Mouse (Mus musculus) testis, postnatal 14 days (tissue): ENCODE measurements at regions not wholly inside any gene's neighbourhood (a gene's known extent, or its start where the extent isn't known, plus 50 kb on each side); places are given as distances from the start of the nearest gene placed in this dataset.
"Not testable (repeated sequence)": the region's sequence is repeated elsewhere in the genome, so short reads cannot be mapped to it uniquely, and the experiment has no call there.

Experiments used
- DNase-seq: peaks from one replicate; pipeline ENCODE4 v3.0.0; 2021; ENCODE audit warnings: low spot score

DNA sequence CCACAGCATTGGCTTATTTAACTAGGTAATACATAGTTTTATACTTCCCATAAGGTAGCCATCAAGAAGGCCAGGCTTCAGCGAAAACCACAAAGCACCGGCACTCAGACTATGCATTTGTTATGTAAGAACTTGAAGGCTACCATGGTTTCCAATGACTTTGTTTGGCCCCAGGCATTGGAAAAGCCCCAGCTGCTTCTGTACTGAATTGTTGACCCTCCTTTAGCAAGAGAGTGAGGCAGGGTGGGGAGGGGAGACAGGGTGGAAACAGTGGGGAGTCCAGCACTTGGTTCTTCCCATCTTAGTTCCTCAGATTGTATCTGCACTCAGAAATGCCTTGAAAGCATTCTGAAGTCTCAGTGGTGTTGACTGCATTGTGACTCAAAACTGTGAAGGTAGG is 168.3 kb upstream of the Camk1g start:
- DNase-seq: no peak

DNA sequence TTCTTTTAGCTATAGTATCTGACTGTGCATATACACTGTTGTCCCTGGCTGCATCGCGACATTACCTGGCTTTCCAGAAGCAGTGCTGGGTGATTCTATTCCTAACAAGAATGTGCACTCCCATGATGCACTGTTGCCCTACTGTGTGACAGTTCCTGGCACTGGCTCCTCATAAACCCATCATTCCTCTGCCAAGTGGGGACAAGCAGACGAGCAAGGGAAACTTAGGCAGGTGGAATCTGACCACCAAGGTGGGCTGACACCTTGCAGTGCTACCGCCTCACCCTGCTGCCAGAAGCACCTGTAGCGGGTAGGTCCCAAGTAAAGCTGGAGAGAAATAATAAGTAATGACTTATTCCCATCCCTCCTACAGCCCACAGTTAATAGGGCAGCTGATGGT is 167.5 kb upstream of the Camk1g start:
- no peak for DNase-seq

DNA sequence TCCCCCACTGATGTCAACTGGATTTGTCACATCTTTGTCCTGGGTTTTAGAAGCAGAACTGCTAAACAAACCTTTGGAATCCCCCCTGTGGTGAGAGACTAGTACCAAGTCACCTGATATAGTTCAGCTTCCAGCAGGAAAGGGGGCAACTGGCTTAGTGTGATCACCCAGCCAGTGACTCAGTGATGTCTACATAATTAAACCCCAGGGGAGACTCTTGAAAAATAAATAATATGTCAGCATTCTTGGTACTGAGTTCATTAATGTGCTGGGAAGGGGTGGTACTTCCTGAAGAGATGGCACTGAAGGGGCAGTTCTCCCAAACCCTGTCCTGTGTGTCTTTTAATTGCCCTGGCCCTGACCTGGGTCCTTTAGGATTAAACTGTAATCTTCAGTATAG is 166.5 kb upstream of the Camk1g start:
- no peak for DNase-seq

DNA sequence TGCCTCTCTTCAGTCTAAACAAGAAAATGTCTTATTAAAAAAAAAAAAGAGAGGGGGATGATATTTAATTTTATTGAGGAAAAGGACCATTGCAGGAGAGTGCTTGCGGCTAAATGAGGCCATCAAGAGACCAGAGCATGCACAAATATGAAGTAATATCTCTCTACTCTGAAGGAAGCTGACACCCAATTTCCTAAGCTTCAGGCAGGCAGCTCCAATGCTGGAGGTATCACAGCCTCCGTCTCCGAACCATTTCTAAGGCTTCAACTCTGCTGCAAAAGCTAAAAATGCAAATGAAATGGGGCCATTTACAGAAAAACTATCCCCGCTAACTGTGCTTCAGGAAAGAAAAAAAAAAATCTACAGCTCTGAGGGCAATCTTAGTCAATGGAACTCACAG is 164.4 kb upstream of the Camk1g start:
- no peak for DNase-seq

DNA sequence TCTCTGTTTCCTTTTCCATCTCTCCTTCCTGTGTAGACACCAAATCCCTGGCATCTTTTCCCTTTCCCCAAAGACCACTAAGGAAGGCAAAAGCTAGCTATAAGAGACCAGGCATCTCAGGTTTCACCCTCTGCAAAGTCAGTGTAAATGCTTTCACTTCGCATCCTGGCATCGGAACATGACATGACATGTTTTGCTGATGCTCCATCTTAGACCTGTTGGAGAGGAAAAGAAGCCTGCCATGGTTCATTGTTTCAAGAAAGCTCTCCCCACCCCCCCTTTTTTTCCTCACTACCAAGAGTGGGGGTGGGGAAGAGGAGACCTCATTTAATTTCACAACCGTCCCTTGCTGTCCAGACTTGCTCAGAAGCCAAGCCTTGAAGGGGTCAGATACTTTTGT is 156.4 kb upstream of the Camk1g start:
- DNase-seq: no peak

DNA sequence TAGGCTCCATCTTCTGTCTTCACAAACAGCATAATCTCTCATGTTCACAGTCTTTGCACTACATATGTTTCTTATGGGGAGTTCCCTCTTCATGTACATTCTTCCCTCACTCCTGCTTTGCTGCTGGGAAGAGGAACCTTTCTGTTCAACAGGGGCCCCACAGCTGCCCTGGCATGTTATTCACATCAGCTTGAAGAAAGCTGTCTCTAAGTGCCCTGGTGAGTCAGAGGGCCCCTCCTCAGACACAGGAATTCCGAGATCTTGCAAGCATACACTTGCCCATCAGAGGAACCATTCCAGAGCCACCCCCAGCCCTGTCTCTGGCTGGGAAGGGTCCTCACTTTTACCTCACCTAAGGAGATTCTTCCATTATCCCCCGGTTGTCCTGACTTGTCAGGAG is 151.9 kb upstream of the Camk1g start:
- no peak for DNase-seq

DNA sequence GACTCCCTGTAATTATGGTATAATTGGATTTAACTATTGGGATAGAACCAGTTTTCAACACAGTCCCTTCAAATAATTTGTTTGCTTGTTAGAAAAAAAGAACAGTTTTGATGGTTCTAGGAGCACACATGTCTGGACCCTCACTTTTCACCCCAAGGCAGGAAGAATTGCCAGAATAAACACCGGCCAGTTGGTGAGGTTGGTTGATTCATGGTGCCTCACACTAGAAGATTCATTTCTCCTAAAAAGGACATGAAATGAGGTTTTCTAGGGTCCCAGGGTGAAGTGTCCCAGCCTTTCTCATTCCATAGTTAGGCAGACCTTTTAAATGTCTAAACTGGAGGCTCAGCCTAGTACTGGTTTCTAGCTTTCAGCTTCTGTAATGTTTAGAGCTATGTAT is 148.7 kb upstream of the Camk1g start:
- DNase-seq: no peak

DNA sequence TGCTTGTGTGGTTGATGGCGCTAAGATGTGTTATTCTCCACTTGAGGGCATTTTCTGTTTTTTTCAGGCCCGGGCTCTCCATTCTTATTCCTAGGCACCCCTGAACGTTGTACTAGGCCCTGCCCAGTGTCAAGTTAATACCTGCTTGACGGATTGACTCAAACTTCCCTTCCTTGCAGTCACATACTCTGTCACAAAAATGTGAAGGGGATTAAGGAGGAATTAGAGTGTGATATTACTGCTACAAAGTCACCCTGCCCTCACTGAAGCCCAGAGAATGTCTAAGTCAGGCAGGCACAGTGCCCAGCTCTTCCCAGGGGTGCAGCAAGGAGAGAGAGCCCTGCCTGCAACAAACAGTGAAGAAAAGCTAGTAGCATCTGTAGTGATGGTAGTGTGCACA is 147.9 kb upstream of the Camk1g start:
- no peak for DNase-seq

DNA sequence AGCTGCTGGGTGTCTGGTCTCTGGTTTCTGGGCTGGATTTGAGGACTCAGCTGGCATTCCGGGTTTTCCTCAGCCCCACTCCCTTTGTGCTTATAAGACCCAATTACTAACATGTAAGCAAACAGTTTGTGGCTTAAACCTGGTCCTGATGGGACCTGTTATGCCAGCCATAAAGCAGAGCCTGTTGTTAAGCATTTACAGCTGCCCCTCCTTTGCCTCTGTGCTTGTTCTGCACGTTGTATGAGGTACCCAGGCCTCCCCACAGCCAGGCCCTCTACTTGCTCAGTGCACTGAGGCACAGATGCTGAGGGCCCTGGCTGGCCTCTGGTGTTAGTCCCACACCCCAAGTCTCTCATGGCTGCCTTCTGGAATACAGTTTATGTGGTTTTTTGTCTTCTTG is 147.2 kb upstream of the Camk1g start:
- no peak for DNase-seq

DNA sequence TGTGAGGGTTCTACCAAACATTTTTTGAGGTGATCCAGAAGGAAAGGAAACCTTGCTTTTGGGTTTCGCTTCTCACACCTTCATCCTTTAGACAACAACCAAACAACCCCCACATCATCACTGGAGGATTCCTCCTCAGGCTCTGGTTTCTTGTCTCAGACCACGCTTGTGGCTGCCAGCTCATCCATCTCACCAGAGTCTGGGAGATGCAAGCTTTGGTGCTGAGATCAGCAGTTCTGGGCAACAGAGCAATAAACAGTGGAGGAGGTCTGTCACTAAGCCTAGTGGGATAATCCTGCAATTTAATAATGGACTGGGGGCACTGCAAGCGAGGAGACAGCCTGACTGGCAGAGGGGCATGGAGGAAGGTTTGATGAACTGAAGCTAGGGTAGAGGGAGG is 146.3 kb upstream of the Camk1g start:
- DNase-seq: no peak

DNA sequence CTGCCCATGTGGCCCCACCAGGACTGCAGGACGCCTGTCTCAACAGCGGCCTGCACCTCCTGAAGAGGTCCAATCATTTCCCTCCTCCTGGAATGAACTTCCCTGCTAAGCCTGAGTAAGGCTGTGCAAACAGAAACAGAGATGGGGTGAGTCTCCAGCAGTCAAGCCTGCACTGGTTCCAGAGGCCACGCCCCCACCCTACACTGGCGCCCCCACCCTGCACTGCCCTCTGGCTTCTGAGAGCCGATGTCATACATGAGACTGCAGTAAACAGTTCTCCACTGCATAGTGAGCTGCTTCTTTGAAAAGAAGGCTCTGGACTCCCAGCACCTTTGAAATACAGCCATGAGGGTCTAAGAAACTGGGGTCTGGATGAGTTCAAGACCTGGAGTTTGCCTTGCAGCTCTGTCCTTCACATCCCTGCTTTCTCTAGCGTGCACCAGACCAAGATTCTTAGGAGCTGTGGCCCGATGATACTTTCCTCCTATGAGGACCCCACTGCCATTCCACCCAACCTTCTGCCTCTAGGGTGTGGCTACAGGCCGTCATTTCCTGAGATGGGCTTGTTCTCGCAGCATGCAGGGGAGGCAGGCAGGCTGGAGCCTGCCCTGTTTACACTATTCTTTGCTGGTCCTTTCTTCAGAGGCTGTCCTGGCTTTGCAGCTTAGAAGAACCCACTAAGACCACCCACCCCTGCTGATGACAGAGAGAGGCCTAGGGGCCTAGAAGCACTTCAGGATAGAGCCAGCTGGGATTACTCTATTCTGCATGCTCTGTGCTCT is 144.0 kb upstream of the Camk1g start:
- DNase-seq: no peak

DNA sequence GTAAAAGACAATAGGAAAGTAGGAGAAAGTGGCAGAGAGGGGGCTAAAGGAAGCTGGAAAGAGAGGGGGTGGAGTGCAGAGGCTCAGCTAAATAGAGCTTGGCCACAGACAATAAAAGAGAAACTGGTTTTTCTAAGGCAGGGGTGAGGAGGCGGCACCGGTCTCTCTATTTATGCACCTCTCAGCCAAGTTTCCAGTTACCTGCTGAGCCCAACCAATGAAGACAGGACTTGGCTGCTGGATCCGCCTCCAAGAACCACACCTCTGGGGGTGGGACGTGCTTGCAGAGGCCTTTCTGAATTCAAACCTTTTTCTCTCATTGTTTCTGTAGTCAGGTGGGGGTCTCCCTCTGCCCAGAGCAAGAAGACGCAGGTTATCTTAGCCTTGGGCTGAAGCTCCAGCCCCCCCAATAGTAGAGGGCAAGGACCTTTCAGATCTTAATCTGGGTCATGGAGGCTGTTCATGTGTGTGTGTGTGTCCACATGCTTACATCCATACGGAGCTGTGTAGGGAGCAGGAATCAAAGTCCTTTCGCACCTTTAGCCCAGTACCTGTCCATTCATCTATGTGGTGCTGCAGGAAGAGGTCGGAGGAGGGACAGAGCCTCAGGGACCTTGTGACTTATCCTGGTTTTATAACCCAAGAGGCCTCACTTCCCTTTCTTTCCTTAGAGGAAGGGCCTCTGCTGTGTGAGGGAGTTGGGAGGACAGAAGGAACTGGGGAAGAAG is 140.1 kb upstream of the Camk1g start:
- peak; percentile 29 for DNase-seq

DNA sequence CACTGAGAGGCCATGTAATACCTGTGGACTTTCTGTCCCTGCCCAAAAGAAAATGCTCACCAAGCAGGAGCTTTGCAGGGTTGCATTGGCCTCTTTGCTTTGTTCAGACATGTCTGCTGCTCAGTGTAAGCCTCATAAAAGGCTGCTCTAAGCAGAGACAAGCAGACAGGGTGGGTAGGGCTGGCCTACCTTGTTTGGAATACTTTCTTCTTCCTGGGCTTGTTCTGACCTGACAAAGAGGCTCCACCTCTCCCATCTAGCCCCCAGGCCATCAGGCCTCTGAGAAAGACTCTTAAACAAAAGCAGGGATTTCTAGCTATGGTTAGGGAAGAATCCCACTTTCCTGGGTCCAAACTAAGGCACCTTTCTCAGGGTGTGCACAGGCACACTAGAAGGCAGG is 138.2 kb upstream of the Camk1g start:
- no peak for DNase-seq

DNA sequence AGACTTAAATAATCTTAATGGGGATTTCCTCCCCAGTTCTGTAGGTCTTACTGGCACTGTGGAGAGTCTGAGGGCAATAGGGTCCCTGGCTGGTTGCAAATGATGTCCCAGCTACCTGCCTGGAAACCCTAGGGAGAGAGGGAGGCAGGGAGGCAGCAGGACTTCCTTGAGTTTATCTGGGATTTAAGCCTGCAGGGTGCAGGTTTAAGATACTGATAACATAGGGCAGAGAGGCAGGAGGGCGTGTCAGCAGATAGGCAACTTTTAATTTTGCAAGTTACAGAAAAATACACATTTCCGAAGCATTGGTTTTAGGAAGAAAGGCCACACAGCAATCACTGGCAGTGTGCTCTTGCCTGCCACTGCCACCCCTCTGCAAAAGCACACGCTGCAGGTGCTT is 136.9 kb upstream of the Camk1g start:
- no peak for DNase-seq

DNA sequence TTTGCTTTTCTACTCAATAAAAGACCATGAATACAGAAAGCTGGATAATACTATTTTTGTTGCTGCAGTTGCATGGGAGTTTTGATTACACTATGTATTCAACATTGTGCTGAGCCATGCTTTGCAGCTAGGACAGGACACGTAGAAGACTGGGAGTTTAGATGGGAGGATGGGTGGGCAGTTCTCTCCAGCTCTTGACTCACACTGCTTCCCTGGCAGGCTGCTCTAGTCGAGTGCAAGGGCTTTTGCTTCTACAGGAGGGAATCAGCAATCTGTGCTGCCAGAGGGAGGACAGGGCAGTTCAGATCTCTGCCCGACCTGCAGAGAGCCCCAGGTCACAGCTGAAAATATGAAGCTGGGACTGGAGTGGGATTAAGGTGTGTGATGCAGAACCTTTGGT is 135.3 kb upstream of the Camk1g start:
- no peak for DNase-seq

DNA sequence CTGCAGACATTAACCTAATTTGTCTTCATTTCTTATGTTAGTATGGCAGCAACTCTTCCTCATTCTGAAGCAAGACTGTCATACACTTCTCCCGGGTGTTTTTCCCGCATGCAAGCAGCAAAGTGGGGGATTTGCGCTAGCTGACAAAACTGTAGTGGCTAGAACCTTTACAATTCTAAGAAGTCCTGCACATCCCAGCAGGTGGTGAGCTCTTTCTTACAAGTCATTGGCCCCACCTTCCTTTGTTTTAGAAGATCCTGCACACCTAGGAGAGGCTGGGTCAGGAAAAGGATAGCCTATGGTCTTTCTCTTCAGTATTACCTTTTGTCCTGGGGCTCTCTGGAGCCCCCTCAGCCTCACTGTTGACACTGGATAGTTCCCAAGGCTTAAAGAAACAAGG is 134.5 kb upstream of the Camk1g start:
- DNase-seq: no peak

DNA sequence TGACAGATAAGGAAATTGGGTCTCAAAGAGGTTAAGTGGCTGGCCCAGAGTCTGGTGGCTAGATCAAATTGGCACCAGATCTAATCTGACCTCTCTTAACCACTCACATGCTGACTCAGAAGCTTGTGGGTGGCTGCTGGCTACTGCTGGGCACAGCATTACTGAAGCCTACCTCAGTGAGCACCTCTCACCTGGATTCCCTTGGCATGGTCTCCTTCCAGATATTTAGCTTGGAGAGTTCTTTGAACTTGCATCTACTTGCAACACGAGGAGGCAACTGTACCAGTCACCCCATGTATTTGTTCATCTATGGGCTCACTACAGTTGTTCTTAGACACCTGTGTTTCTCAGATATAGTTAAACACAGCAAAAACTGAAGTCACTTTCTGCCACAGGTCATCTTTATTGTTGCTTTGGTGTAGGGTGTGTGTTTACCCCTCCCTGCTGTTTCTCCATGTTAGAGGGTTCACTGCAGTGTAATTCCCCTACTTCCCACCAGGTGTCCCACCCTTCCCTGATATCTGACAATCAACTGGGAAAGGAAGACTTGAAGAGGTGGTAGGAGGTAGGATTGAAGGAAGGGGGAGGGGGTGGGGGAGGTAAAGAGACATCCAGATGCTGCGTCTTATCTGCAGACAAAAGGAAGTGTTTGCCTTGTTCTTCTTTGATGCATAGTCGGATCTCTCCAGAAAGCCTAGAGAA is 133.7 kb upstream of the Camk1g start:
- no peak for DNase-seq

DNA sequence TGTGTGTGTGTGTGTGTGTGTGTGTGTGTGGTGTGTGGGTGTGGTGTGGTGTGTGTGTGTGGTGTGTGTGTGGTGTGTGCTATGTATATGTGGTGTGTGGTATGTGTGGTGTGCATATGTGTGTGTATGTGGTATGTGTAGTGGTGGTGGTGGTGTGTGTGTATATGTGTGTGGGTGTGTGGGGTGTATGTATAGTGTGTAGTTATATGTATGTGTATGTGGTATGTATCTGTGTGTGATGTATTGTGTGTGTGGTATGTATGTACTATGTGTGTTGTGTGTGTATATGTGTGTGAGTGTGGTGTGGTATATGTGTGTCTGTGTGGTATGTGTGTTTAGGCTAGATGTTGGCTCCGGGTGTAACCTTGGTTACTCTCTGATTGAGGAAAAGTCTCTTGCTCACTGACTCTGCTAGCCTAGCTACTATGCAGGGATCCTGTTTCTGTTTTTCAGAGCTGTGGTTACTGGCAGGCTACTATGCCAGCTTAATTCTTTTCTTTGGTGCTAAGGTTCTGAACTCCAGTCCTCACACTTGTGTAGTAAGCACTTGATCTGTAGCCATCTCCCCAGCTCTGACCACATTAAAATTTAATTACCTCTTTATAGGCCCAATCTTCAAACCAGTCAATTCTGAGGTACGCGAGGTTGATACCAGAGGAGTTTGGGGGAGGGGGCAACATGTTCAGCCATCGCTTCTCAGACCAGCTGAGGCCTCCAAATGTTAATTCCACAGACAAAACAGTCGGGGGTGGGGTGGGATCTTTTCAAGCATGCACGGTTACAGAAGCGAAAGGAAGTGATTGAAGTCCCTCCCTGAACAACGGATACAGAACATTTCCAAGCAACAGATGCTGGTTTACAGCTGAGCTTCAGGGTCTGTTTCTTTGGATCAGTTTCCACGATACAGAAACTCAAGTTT is 126.4 kb upstream of the Camk1g start:
- no peak for DNase-seq

DNA sequence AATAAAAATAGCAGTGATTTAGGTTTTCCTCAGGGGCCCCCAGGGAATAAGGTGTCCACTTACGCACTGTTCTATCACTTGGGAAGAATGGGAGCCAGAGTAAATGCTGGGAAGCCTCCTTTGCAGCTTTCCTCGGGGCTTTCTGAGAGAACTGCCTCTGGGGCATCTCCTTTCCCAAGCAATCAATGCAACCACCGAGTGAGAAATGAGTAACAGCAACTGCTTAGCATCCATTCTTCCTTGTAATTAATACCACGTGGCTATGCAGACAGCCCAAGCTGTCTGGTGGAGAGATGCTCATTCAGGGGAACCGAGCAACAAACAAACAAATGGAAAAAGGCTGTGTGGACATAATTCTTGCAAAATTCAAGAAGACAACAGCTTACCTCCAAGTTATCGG is 117.9 kb upstream of the Camk1g start:
- no peak for DNase-seq

DNA sequence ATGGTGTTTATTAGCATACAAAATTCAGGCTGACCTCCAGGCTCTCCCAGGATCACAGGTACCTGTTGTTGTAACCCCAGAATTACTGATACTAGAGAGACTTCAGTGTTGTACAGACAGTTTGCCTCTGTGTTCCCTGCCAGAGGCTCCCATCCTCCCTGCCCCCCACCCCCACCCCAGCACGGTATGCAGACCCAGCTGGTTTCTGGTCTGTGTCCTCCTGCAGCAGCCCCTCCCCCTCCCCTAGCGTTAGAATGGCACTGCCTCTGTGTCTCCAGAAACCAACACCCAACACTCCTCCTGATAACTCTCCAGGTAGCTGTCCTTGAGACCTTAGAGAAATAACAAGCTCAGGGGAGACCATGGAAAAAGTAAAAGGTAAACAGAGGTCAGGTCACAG is 116.6 kb upstream of the Camk1g start:
- DNase-seq: not testable (repeated sequence)

DNA sequence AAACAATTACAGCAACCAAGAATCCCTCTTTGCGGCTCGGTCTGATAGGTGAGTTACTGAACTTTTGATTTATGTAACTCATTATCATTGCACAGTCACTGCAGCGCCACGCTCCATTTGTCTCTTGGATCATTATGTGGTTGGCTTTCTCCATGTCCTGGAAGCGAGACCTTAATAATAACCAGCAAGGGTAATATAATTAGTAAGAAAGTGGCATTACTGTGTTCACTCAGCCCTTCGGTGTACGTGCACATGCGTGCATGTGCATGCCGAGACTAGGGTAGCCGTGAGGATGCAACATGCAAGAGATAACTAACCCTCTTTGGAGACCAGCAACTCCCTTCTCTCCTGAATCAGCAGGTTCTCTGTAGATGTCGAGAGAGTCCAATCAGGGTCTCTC is 114.9 kb upstream of the Camk1g start:
- DNase-seq: no peak

DNA sequence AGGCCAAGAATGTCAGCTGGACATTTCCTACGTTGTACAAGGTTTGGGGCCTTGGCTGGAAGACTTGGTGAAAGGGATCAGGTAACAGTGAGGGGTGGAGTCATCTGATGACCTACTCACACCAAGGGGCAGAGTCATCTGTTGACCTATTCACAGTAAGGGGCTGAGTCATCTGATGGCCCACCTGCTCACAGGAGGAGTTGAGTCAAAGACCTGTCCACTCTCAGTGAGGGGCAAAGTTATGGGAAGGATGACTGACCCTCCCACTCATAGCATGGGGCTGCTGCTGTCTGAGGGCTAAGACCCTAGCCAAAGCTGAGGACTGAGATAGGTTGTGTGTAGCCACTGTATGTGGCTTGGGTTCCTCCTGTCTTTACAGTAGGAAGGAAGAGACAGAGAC is 107.2 kb upstream of the Camk1g start:
- DNase-seq: no peak
